Mouse (Mus musculus): ENCODE measurements around the gene Aip. TPM values are rescaled to one million over a fixed set of nuclear protein-coding genes. Genes with fewer than 3 reads are reported as not detected.

Aip gene
- polyA plus RNA-seq, 1 experiment from 2014 or later: 98.5 TPM

DNA sequence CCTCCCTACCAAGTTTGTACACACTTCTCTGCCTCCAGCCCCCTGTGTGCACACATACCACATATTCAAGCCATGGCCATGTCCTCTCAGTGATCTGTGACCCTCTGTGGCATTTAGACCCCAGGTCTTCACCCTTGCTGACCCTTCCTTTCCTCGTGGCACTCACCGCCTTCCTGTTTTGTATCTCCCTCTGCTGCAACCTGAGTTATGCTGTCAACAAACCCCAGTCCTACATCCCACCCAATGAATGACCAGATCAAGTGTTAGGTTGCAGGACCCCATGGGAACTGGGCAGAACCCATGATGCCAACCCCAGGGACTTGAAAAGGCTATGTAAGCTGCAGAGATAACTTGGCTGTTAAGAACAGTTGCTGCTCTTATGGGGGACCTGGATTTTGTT is 23.6 kb downstream of the Aip start:
- ATAC-seq (ENCODE audit: low FRiP score, low read depth): no peak
- Histone ChIP-seq H3K9ac (no peak overlapping the region), H3K36me3 (no peaks in the 10 kb centered on the region; the same call in 1 of the 2 replicates), H3K4me3 (no peak overlapping the region), H3K27me3 (peaks cover 45% of the 10 kb centered on the region), H3K27ac (no peak overlapping the region), H3K4me2 (replicated peaks) (no peak overlapping the region), H3K9me3 (no peaks in the 10 kb centered on the region), H3K4me1 (peaks cover 41% of the 10 kb centered on the region)
- WGBS: 87% methylated on average over 2 of the region's 2 CpGs

DNA sequence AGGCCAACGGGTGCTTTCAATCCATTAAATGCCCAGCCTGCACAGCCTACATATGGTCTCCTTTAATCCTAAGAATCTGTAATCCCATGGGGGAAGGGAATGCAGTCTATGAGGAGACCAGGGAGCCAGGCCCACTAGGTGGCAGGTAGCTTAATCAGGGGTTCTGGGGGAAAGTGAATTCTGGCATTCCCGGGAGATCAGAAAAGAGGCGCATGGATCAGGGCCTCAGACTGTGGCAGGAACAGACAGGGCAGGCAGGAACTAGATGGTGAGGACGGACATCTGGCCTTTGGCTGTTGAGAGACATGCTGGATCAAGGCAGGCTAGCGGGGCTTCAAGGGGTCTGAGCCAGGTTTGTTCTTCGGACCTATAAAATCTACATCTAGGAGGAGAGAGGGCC is 24.2 kb downstream of the Aip start:
- H3K36me3 ChIP-seq: no peaks in the 10 kb centered on the region; the same call in 1 of the 2 replicates
- H3K4me3 ChIP-seq: peak overlapping the region; percentile 49
- H3K9ac ChIP-seq: peak overlapping the region; percentile 66; the same call in 1 of the 2 replicates
- peaks cover 42% of the 10 kb centered on the region for H3K4me1 ChIP-seq
- ATAC-seq (ENCODE audit: low FRiP score, low read depth): no peak
- no peaks in the 10 kb centered on the region for H3K9me3 ChIP-seq
- peak overlapping the region; percentile 95 for H3K4me2 ChIP-seq (replicated peaks)
- 56% methylated on average over 6 of the region's 6 CpGs for WGBS
- H3K27ac ChIP-seq: no peak overlapping the region
- H3K27me3 ChIP-seq: peaks cover 45% of the 10 kb centered on the region

GRCm38 (mm10) chr19:4100718-4101261 is 24.9 kb downstream of the Aip start:
- under 1% methylated on average over 51 of the region's 52 CpGs for WGBS
- Histone ChIP-seq H3K9ac (peak overlapping the region; percentile 66), H3K4me2 (replicated peaks) (peak overlapping the region; percentile 95), H3K27me3 (peaks cover 45% of the 10 kb centered on the region), H3K9me3 (no peaks in the 10 kb centered on the region), H3K27ac (no peak overlapping the region), H3K36me3 (no peaks in the 10 kb centered on the region; the same call in 1 of the 2 replicates), H3K4me1 (peaks cover 49% of the 10 kb centered on the region), H3K4me3 (peak overlapping the region; percentile 49)
- ATAC-seq (ENCODE audit: low FRiP score, low read depth): no peak

- peaks cover 45% of the 10 kb centered on the region for H3K27me3 ChIP-seq
- peaks cover 49% of the 10 kb centered on the region for H3K4me1 ChIP-seq
- WGBS: under 1% methylated on average over 46 of the region's 53 CpGs
- peak within 1 kb of the TSS; percentile 95 for H3K4me2 ChIP-seq (replicated peaks)
- no peaks in the 10 kb centered on the region for H3K36me3 ChIP-seq
- peak within 1 kb of the TSS; percentile 49 for H3K4me3 ChIP-seq
- H3K27ac ChIP-seq: no peak within 1 kb of the TSS
- ATAC-seq (ENCODE audit: low FRiP score, low read depth): no peak
- peak within 1 kb of the TSS; percentile 66 for H3K9ac ChIP-seq
- H3K9me3 ChIP-seq: no peaks in the 10 kb centered on the region
Observed at GRCm38 (mm10) chr19:4099837-4100717, 25.6 kb downstream of the Aip start, which contains the start of gene Pitpnm1. Gene Pitpnm1, plus strand, starts transcription at chr19:4099998.

DNA sequence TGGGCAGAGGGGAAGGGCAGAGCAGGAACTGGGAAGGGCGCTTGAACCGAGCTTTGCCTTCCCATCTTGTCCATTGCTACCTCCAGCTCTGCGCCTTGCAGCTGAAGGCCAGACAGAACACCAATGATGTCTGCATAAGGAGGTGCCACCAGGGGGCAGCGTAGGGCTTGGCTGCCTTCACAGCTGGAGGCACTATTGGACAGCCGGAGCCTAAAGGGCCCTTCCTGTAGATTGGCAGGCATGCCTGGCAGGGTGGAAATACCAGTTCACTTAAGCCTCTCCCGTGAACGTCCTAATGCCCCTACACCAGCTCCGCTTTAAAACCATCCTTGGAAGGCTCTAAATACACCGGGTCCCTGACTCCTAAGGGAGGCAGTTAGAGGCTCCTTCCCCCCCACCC is 26.6 kb downstream of the Aip start:
- Histone ChIP-seq H3K9ac (no peak overlapping the region), H3K9me3 (no peaks in the 10 kb centered on the region), H3K36me3 (no peaks in the 10 kb centered on the region), H3K27me3 (peaks cover 45% of the 10 kb centered on the region), H3K4me3 (peak overlapping the region; percentile 10; the same call in 1 of the 2 replicates), H3K4me2 (replicated peaks) (peak overlapping the region; percentile 95), H3K4me1 (peaks cover 49% of the 10 kb centered on the region), H3K27ac (no peak overlapping the region)
- no peak for ATAC-seq (ENCODE audit: low FRiP score, low read depth)
- WGBS: 10% methylated on average over 9 of the region's 9 CpGs

- no peaks in the 10 kb centered on the region for H3K36me3 ChIP-seq
- WGBS: 93% methylated on average over 13 of the region's 13 CpGs
- peak overlapping the region; percentile 95 for H3K4me2 ChIP-seq (replicated peaks)
- H3K9ac ChIP-seq: no peak overlapping the region
- no peak for ATAC-seq (ENCODE audit: low FRiP score, low read depth)
- H3K4me1 ChIP-seq: peaks cover 49% of the 10 kb centered on the region
- no peak overlapping the region for H3K27ac ChIP-seq
- no peaks in the 10 kb centered on the region for H3K9me3 ChIP-seq
- no peak overlapping the region for H3K4me3 ChIP-seq
- H3K27me3 ChIP-seq: peaks cover 44% of the 10 kb centered on the region
Observed at GRCm38 (mm10) chr19:4098426-4098825, 27.2 kb downstream of the Aip start.

DNA sequence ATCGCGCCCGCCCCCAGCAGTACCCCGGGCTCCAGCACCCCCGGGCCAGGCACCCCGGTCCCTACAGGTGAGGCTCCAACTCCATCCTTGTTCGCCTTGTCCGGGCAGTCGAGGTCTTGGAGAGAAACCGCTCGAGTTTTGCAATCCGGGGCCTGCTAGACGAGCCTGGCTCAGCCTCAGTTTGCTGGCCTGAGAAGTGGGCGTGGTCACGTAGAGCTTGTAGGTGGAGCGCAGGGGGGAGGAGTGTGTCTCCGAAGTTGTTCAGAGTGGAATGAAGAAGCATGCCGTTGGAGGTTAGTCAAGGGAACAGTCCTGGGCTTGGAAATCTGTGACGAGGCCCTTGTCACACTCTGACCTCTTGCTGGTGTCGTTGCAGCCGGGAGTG is 28.2 kb downstream of the Aip start:
- peak overlapping the region; percentile 56 for H3K4me3 ChIP-seq
- H3K9ac ChIP-seq: peak overlapping the region; percentile 57
- no peaks in the 10 kb centered on the region for H3K36me3 ChIP-seq
- 1% methylated on average over 21 of the region's 21 CpGs for WGBS
- H3K4me2 ChIP-seq (replicated peaks): peak overlapping the region; percentile 74
- H3K27me3 ChIP-seq: peaks cover 34% of the 10 kb centered on the region
- no peaks in the 10 kb centered on the region for H3K9me3 ChIP-seq
- H3K4me1 ChIP-seq: peaks cover 49% of the 10 kb centered on the region
- peak; percentile 49; the same call in 1 of the 2 replicates for ATAC-seq (ENCODE audit: low FRiP score, low read depth)
- H3K27ac ChIP-seq: peak overlapping the region; percentile 52; the same call in 1 of the 2 replicates

DNA sequence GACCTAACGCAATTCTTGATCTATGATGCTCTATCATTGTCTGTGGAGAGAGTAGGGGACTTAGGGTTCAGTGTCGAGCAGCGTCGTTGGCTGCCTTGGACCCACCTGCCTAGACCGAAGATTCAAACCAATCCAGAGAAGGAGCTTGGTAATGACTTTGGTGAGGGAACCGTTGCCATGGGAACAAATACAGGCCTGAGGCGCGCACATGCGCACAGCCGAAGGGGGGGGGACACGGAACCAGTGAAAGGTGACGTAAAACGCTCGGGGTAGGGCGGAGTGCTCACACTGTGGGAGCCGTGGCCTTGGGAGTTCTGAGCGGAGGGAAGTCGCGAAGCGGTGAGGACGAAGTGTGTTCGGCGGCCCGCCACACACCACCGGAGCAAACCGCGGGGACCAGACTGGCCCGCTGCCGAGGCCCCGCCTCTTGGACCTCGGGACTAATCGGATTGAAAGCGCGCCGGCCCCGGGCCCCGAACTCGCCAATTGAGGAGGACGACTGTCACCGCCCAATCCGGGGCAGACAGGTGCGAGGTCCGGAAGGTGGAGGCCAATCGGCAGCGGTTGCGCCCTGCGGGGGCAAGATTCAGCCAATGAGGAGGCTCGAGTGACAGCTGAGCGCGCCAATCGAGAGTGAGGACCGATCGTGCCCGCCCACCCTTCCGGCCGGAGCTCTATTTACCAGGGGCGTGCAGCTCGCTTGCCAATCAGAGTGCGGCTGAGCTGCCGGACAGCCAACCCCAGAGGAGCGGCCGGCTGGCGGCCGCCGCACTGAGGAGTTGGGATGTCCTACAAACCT is 28.8 kb downstream of the Aip start, which contains the start of gene Cdk2ap2:
Gene Cdk2ap2, plus strand, starts transcription at position 541 of the 799 bp plus-strand sequence.
- Histone ChIP-seq H3K4me1 (peaks cover 49% of the 10 kb centered on the region), H3K9ac (peak within 1 kb of the TSS; percentile 60), H3K9me3 (no peaks in the 10 kb centered on the region), H3K36me3 (no peaks in the 10 kb centered on the region), H3K27ac (peak within 1 kb of the TSS; percentile 52; the same call in 1 of the 2 replicates), H3K4me2 (replicated peaks) (peak within 1 kb of the TSS; percentile 74), H3K27me3 (peaks cover 28% of the 10 kb centered on the region), H3K4me3 (peak within 1 kb of the TSS; percentile 56)
- peak; percentile 94 for ATAC-seq (ENCODE audit: low FRiP score, low read depth)
- under 1% methylated on average over 65 of the region's 65 CpGs for WGBS

DNA sequence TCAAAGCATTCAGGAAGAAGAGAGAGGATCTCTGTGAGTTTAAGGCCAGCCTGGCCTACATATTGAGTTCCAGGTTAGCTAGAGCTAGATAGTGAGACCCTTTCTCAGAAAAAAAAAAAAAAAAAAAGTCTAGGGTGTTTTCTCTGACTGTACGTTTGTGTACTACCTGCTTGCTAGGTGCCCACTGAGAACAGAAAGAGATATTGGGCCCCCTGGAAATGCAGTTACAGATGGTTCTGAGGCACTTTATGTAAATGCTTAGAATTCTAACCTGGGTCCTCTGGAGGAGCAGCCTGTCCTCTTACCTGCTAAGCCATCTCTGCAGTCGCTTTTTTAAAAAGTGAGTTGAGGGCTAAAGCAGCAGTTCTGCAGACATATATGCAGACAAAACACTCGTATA is 29.9 kb downstream of the Aip start:
- ATAC-seq (ENCODE audit: low FRiP score, low read depth): no peak
- Histone ChIP-seq H3K4me3 (no peak overlapping the region), H3K27ac (no peak overlapping the region), H3K9ac (no peak overlapping the region), H3K36me3 (no peaks in the 10 kb centered on the region), H3K27me3 (peaks cover 18% of the 10 kb centered on the region), H3K4me2 (replicated peaks) (peak overlapping the region; percentile 74; the same call in 1 of the 2 replicates), H3K9me3 (no peaks in the 10 kb centered on the region), H3K4me1 (peaks cover 40% of the 10 kb centered on the region)
- WGBS: 65% methylated on average over 3 of the region's 3 CpGs

DNA sequence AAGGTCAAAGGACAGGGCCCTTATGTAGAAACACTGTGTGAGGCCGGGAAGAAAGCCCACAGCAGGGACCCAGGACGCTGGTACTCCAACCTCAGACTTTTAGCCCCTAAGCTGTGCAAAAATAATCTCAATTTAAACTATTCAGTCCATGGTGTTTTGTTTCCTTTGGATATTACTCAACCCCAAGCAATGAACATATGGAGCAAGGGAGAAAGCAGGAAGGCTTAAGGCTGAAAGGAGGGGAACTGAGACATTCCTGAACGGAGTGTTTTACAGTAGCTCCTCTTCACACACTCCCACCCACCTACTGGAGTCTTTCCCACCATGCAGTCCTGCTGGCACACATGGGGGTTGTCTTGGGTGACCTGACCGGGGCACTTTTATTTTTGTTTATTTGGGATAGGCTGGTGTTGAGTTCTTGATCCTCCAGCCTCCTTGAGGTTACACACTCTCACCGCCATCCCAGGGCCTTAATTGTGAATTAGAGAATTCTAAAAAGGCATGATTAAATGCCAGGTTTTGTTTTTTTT is 30.8 kb downstream of the Aip start:
- ATAC-seq (ENCODE audit: low FRiP score, low read depth): no peak
- no peaks in the 10 kb centered on the region for H3K36me3 ChIP-seq
- 81% methylated on average over 5 of the region's 5 CpGs for WGBS

GRCm38 (mm10) chr19:4094348-4094747 is 31.3 kb downstream of the Aip start:
- H3K36me3 ChIP-seq: no peaks in the 10 kb centered on the region
- ATAC-seq (ENCODE audit: low FRiP score, low read depth): no peak
- H3K9ac ChIP-seq: no peak overlapping the region
- 74% methylated on average over 3 of the region's 3 CpGs for WGBS
- no peak overlapping the region for H3K4me3 ChIP-seq
- peaks cover 26% of the 10 kb centered on the region for H3K4me1 ChIP-seq
- no peak overlapping the region for H3K27ac ChIP-seq
- H3K27me3 ChIP-seq: peaks cover 3% of the 10 kb centered on the region
- no peaks in the 10 kb centered on the region for H3K9me3 ChIP-seq
- no peak overlapping the region for H3K4me2 ChIP-seq (replicated peaks)

More for the DNA sequence above, 30.8 kb downstream of the Aip start:
- Histone ChIP-seq H3K4me3 (no peak overlapping the region), H3K4me2 (replicated peaks) (no peak overlapping the region), H3K27ac (no peak overlapping the region), H3K9ac (no peak overlapping the region), H3K4me1 (peaks cover 31% of the 10 kb centered on the region), H3K27me3 (peaks cover 8% of the 10 kb centered on the region), H3K9me3 (no peaks in the 10 kb centered on the region)

Measured in limb, embryonic 13.5 days (tissue).